Mouse (Mus musculus) embryonic facial prominence, embryonic 10.5 days (tissue): ENCODE data around the gene Mid1. TPM values are rescaled to one million over a fixed set of nuclear protein-coding genes. Genes with fewer than 3 reads are reported as not detected.
"Not testable (repeated sequence)": the region's sequence is repeated elsewhere in the genome, so short reads cannot be mapped to it uniquely, and the experiment has no call there.

Experiments
- DNase-seq: peaks from one replicate; pipeline ENCODE4 v3.0.0-alpha.2; 2017; ENCODE audit warnings: low spot score
- H3K27ac ChIP-seq: fragments of 300-500 bp; sonication (generic); replicated peaks from 2 replicates; pipeline ENCODE4 v1.5.1; 2016; ENCODE audit warnings: mild to moderate bottlenecking
- H3K27me3 ChIP-seq: fragments of 300-500 bp; sonication (generic); replicated peaks from 2 replicates; pipeline ENCODE4 v1.6.1; 2016; ENCODE audit warnings: low read depth, mild to moderate bottlenecking; ENCODE audit not compliant: poor library complexity, severe bottlenecking
- H3K36me3 ChIP-seq: fragments of 300-500 bp; sonication (generic); replicated peaks from 2 replicates; pipeline ENCODE4 v1.6.1; 2016; ENCODE audit warnings: mild to moderate bottlenecking, moderate library complexity
- H3K4me1 ChIP-seq: fragments of 300-500 bp; sonication (generic); 2 replicates; pipeline ENCODE4 v1.6.1; 2016
- H3K4me3 ChIP-seq: fragments of 300-500 bp; sonication (generic); 2 replicates; pipeline ENCODE4 v1.5.1; 2016; ENCODE audit warnings: mild to moderate bottlenecking, moderate library complexity
- H3K9me3 ChIP-seq: fragments of 300-500 bp; sonication (generic); 2 replicates; pipeline ENCODE4 v1.6.1; 2016; ENCODE audit warnings: mild to moderate bottlenecking
- WGBS: fragments of 180-500 bp; shearing (Covaris S2); methylation state at CpG from one replicate; pipeline ENCODE4 v1.1.7; 2016; 5-methylcytosine and 5-hydroxymethylcytosine counted together
- polyA plus RNA-seq: library from polyadenylated mRNA; unstranded; fragments of >200 nt; fragmentation: Nextera tagmentation; extraction: Ambion mirVana; gene quantifications from 2 replicates; pipeline ENCODE4 v1.2.1, GENCODE M21; 2016

Mid1 gene
- polyA plus RNA-seq, 1 experiment from 2014 or later = 18.6 TPM

GRCm38 (mm10) chrX:169997456-169997853, 312.5 kb downstream of the Mid1 start:
- WGBS = 23% methylated on average over 26 of the region's 40 CpGs
- peak overlapping the region; percentile 59 for H3K27ac ChIP-seq
- not testable (repeated sequence) for DNase-seq, H3K36me3 ChIP-seq, H3K4me1 ChIP-seq, H3K27me3 ChIP-seq
- H3K4me3 ChIP-seq = peak overlapping the region; percentile 51
- H3K9me3 ChIP-seq = peaks cover 13% of the 10 kb centered on the region

GRCm38 (mm10) chrX:169997854-169998456, 313.0 kb downstream of the Mid1 start:
- H3K4me3 ChIP-seq = peak overlapping the region; percentile 51
- H3K4me1 ChIP-seq, H3K36me3 ChIP-seq, H3K27me3 ChIP-seq: not testable (repeated sequence)
- DNase-seq = peak; percentile 76
- peak overlapping the region; percentile 59 for H3K27ac ChIP-seq
- 15% methylated on average over 26 of the region's 37 CpGs for WGBS
- peaks cover 10% of the 10 kb centered on the region for H3K9me3 ChIP-seq

- not testable (repeated sequence) for H3K4me1 ChIP-seq, H3K4me3 ChIP-seq, DNase-seq, H3K27me3 ChIP-seq, H3K27ac ChIP-seq, H3K36me3 ChIP-seq
- WGBS = 18% methylated on average over 2 of the region's 4 CpGs
- H3K9me3 ChIP-seq = peaks cover 10% of the 10 kb centered on the region
Observed at GRCm38 (mm10) chrX:169998559-169999219, 313.7 kb downstream of the Mid1 start.

GRCm38 (mm10) chrX:169999226-169999883, 314.4 kb downstream of the Mid1 start:
- H3K27me3 ChIP-seq, H3K4me1 ChIP-seq, H3K36me3 ChIP-seq, H3K27ac ChIP-seq, H3K4me3 ChIP-seq: not testable (repeated sequence)
- DNase-seq = peak; percentile 16
- WGBS = 28% methylated on average over 10 of the region's 11 CpGs
- H3K9me3 ChIP-seq = peaks cover 14% of the 10 kb centered on the region

GRCm38 (mm10) chrX:169999912-170000641, 315.1 kb downstream of the Mid1 start:
- not testable (repeated sequence) for H3K4me1 ChIP-seq, H3K27me3 ChIP-seq, H3K27ac ChIP-seq, H3K36me3 ChIP-seq, H3K4me3 ChIP-seq, DNase-seq
- 0% methylated on average over 3 of the region's 3 CpGs for WGBS
- peaks cover 15% of the 10 kb centered on the region for H3K9me3 ChIP-seq

GRCm38 (mm10) chrX:170000642-170001387, 315.8 kb downstream of the Mid1 start:
- not testable (repeated sequence) for H3K4me3 ChIP-seq, H3K36me3 ChIP-seq, H3K27me3 ChIP-seq
- H3K4me1 ChIP-seq = peaks cover 11% of the 10 kb centered on the region
- peaks cover 20% of the 10 kb centered on the region for H3K9me3 ChIP-seq
- peak overlapping the region; percentile 36 for H3K27ac ChIP-seq
- 36% methylated on average over 6 of the region's 6 CpGs for WGBS
- peak; percentile 10 for DNase-seq

GRCm38 (mm10) chrX:170001388-170001695, 316.3 kb downstream of the Mid1 start:
- not testable (repeated sequence) for H3K27me3 ChIP-seq, H3K36me3 ChIP-seq, DNase-seq, H3K4me3 ChIP-seq
- 42% methylated on average over 5 of the region's 12 CpGs for WGBS
- Histone ChIP-seq H3K9me3 (peaks cover 21% of the 10 kb centered on the region), H3K4me1 (peaks cover 11% of the 10 kb centered on the region), H3K27ac (peak overlapping the region; percentile 36)

GRCm38 (mm10) chrX:170002510-170003197, 317.7 kb downstream of the Mid1 start:
- peaks cover 30% of the 10 kb centered on the region for H3K9me3 ChIP-seq
- peaks cover 15% of the 10 kb centered on the region for H3K4me1 ChIP-seq
- DNase-seq, H3K36me3 ChIP-seq, H3K4me3 ChIP-seq, H3K27ac ChIP-seq, H3K27me3 ChIP-seq: not testable (repeated sequence)
- WGBS = 43% methylated on average over 16 of the region's 18 CpGs

- WGBS = 26% methylated on average over 1 of the region's 1 CpGs
- peaks cover 23% of the 10 kb centered on the region for H3K4me1 ChIP-seq
- not testable (repeated sequence) for DNase-seq, H3K27me3 ChIP-seq, H3K36me3 ChIP-seq, H3K27ac ChIP-seq, H3K4me3 ChIP-seq
- H3K9me3 ChIP-seq = peaks cover 39% of the 10 kb centered on the region
Observed at GRCm38 (mm10) chrX:170003536-170003935, 318.5 kb downstream of the Mid1 start.

- WGBS = 41% methylated on average over 2 of the region's 2 CpGs
- H3K27me3 ChIP-seq, H3K36me3 ChIP-seq, H3K4me3 ChIP-seq: not testable (repeated sequence)
- Histone ChIP-seq H3K27ac (peak overlapping the region; percentile 55), H3K9me3 (peaks cover 43% of the 10 kb centered on the region), H3K4me1 (peaks cover 26% of the 10 kb centered on the region)
- DNase-seq = peak; percentile 49
Observed at GRCm38 (mm10) chrX:170004236-170004635, 319.2 kb downstream of the Mid1 start.

GRCm38 (mm10) chrX:170004793-170005192, 319.8 kb downstream of the Mid1 start:
- H3K36me3 ChIP-seq, H3K27me3 ChIP-seq, H3K4me3 ChIP-seq, H3K27ac ChIP-seq: not testable (repeated sequence)
- H3K9me3 ChIP-seq = peaks cover 49% of the 10 kb centered on the region
- peaks cover 26% of the 10 kb centered on the region for H3K4me1 ChIP-seq
- DNase-seq = peak; percentile 13
- WGBS = 28% methylated on average over 5 of the region's 5 CpGs

- H3K36me3 ChIP-seq, H3K4me3 ChIP-seq, H3K27me3 ChIP-seq: not testable (repeated sequence)
- DNase-seq = peak; percentile 50
- 0 out of 2 replicates have a peak overlapping the region, but pooled peaks have one; percentile 49 for H3K27ac ChIP-seq
- 14% methylated on average over 13 of the region's 13 CpGs for WGBS
- peaks cover 26% of the 10 kb centered on the region for H3K4me1 ChIP-seq
- peaks cover 52% of the 10 kb centered on the region for H3K9me3 ChIP-seq
Observed at GRCm38 (mm10) chrX:170005194-170005593, 320.2 kb downstream of the Mid1 start.
